Mouse (Mus musculus): ENCODE results near the gene Apol9b.
"Not testable (repeated sequence)": the region's sequence is repeated elsewhere in the genome, so short reads cannot be mapped to it uniquely, and the experiment has no call there.

The Apol9b gene
- long read RNA-seq, experiment 1, partial matches to known transcripts = 0 of 4 reads
- long read RNA-seq, experiment 1, other reads (novel, unspliced or antisense) = 0 of 4 reads
- long read RNA-seq, experiment 2, partial matches to known transcripts = 0 of 3 reads
- long read RNA-seq, experiment 2, other reads (novel, unspliced or antisense) = 1 of 3 reads

GRCm38 (mm10) chr15:77728739-77729138 is at the start of gene Apol9b:
Gene Apol9b, plus strand, starts transcription at chr15:77729039.
- intact Hi-C loops (cut with DNase I) = not testable (repeated sequence)

- intact Hi-C loops (cut with DNase I) = not testable (repeated sequence)
Measured at GRCm38 (mm10) chr15:77683944-77684343, 44.9 kb upstream of the Apol9b start.

GRCm38 (mm10) chr15:77691532-77692311 is 37.1 kb upstream of the Apol9b start:
- intact Hi-C loops (cut with DNase I) = not testable (repeated sequence)

GRCm38 (mm10) chr15:77694687-77695295 is 34.0 kb upstream of the Apol9b start:
- intact Hi-C loops (cut with DNase I) = not testable (repeated sequence)

GRCm38 (mm10) chr15:77698656-77699055 is 30.2 kb upstream of the Apol9b start, which contains the start of gene Apol7e:
Gene Apol7e, plus strand, starts transcription at chr15:77698857.
- intact Hi-C loops (cut with DNase I) = not testable (repeated sequence)

- intact Hi-C loops (cut with DNase I) = not testable (repeated sequence)
Measured at GRCm38 (mm10) chr15:77705306-77705705, 23.5 kb upstream of the Apol9b start.

GRCm38 (mm10) chr15:77708936-77709335 is 19.9 kb upstream of the Apol9b start:
- intact Hi-C loops (cut with DNase I) = not testable (repeated sequence)

- intact Hi-C loops (cut with DNase I) = loop anchor here (10.0 kb wide), 1 partner anchor 293 kb away; no protein-coding TSS in a partner anchor
Measured at GRCm38 (mm10) chr15:77718240-77718639, 10.6 kb upstream of the Apol9b start.

GRCm38 (mm10) chr15:77721509-77721908 is 7.3 kb upstream of the Apol9b start:
- intact Hi-C loops (cut with DNase I) = not testable (repeated sequence)

- intact Hi-C loops (cut with DNase I) = not testable (repeated sequence)
Measured at GRCm38 (mm10) chr15:77724208-77724911, 4.5 kb upstream of the Apol9b start.

- intact Hi-C loops (cut with DNase I) = not testable (repeated sequence)
Measured at GRCm38 (mm10) chr15:77725393-77726020, 3.3 kb upstream of the Apol9b start.

GRCm38 (mm10) chr15:77727139-77727538 is 1.7 kb upstream of the Apol9b start:
- intact Hi-C loops (cut with DNase I) = not testable (repeated sequence)

GRCm38 (mm10) chr15:77727745-77728144 is 1.1 kb upstream of the Apol9b start:
- intact Hi-C loops (cut with DNase I) = not testable (repeated sequence)

- intact Hi-C loops (cut with DNase I) = no loop called here
Measured at GRCm38 (mm10) chr15:77731605-77732004, 2.8 kb downstream of the Apol9b start.

- intact Hi-C loops (cut with DNase I) = not testable (repeated sequence)
Measured at GRCm38 (mm10) chr15:77732851-77733250, 4.0 kb downstream of the Apol9b start.

- intact Hi-C loops (cut with DNase I) = not testable (repeated sequence)
Measured at GRCm38 (mm10) chr15:77733380-77733779, 4.5 kb downstream of the Apol9b start.

- intact Hi-C loops (cut with DNase I) = not testable (repeated sequence)
Measured at GRCm38 (mm10) chr15:77733903-77734302, 5.1 kb downstream of the Apol9b start.

GRCm38 (mm10) chr15:77740511-77741297 is 11.9 kb downstream of the Apol9b start:
- intact Hi-C loops (cut with DNase I) = no loop called here

- intact Hi-C loops (cut with DNase I) = not testable (repeated sequence)
Measured at GRCm38 (mm10) chr15:77741556-77741955, 12.7 kb downstream of the Apol9b start.

GRCm38 (mm10) chr15:77744632-77745031 is 15.8 kb downstream of the Apol9b start:
- intact Hi-C loops (cut with DNase I) = no loop called here
